In genomic region chr9:7775011-7775410, GRCm38 (mm10) we compare ENCODE assay signal across 17 mouse cellular contexts.
"Had no signal": no experiment of that assay in that cellular context is flagged by ENCODE, and none has a peak within 500 bp of the region (broad histone marks: within the 10 kb centered on the region; RNA-seq: fewer than 3 reads in every experiment).

No protein-coding gene starts in this region.

- DNase-seq: kidney, adult 18-20 months; kidney, postnatal 10 days; lung, adult 2 months; lung, postnatal 14 days; midbrain, embryonic 14.5 days; retina, postnatal 1 day; right cerebral cortex, postnatal 4 days; spleen, adult 18-20 months; thymus, adult 18-20 months; thymus, postnatal 25 days had no signal

- H3K9ac ChIP-seq: liver, embryonic 15.5 days; neural tube, embryonic 12.5 days had no signal

- H3K9me3 ChIP-seq: limb, embryonic 10.5 days; liver, embryonic 15.5 days; midbrain, embryonic 10.5 days; neural tube, embryonic 12.5 days had no signal

- H3K4me2 ChIP-seq: liver, embryonic 11.5 days; liver, embryonic 15.5 days; neural tube, embryonic 12.5 days had no signal

- H3K27ac ChIP-seq: left cerebral cortex, adult 2 months; limb, embryonic 10.5 days; midbrain, embryonic 10.5 days; neural tube, embryonic 12.5 days had no signal

- H3K4me1 ChIP-seq: limb, embryonic 10.5 days; neural tube, embryonic 12.5 days had no signal

- H3K4me3 ChIP-seq: left cerebral cortex, adult 2 months; limb, embryonic 10.5 days; liver, embryonic 15.5 days; midbrain, embryonic 10.5 days; myocyte; neural tube, embryonic 12.5 days had no signal

- H3K27me3 ChIP-seq: liver, embryonic 15.5 days; neural tube, embryonic 12.5 days had no signal
